Mouse (Mus musculus) central nervous system, embryonic 14 days (tissue): Measurements from ENCODE around the gene Las1l. TPM values are rescaled to one million over a fixed set of nuclear protein-coding genes. Genes with fewer than 3 reads are reported as not detected.

Source experiments
- polyA plus RNA-seq: library from polyadenylated mRNA; depleted of rRNA; stranded (reverse); fragments of >200 nt; gene quantifications from 2 replicates; pipeline ENCODE4 v1.2.3, GENCODE M21; 2012; rRNA removed

The Las1l gene
- 81.2 and 81.5 TPM in 2 replicates for polyA plus RNA-seq

DNA sequence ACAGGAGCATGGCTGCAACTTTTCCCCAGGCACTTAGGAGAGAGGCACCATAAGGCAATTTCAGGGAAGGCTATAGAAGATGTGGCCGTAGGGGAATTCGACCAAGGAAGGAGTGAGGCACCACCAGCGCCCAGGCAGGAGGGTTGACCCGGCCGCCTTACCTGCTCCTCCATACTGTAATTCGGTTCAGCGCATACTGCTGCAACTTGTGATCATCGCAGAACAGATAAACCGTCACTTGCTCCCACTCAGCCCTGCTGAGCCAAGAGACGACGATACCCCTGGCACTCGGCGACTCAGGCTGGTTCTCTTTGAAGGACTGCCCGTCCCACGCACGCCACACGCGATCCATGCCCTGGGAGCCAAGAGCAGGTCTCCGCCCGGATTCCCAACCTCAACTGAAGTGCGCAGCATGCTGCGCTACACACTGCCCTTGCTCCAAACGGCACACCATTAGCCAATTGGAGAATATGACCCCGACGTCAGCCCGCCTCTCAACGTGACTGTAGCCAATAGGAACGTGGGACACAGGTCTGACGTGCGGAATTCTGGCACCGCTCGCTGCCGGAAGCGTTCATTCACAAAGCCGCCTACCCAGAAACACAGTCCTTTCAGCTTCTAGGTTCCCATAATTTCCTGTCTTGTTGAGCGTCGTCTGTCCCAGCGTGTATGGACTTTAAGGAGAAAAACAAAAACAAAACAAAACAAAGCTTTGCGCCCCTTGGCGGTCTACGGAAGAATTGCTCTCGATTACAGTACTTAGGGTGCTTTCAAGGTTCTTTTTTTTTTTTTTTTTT lies at the start of gene Las1l:
Las1l (minus strand) TSS at position 466 of the 797 bp plus-strand sequence.

Other genes starting within 250 kb of the Las1l start
- gene Zc3h12b, start 245.3 kb downstream of the Las1l start, polyA plus RNA-seq, result 2.0 and 2.4 TPM in 2 replicates
- 43.3 and 48.0 TPM in 2 replicates for gene Msn, start 139.1 kb upstream of the Las1l start, polyA plus RNA-seq